Mouse (Mus musculus) megakaryocyte, embryonic 14.5 days (primary cell): ENCODE data around the gene L2hgdh.

Experiments used
- FLI1 ChIP-seq: IDR thresholded peaks from 2 replicates; pipeline ENCODE4 v1.6.1; 2012; ENCODE audit warnings: low read length, inconsistent platforms, mixed read lengths
- GATA1 ChIP-seq: IDR thresholded peaks from 3 replicates; pipeline ENCODE4 v1.6.1; 2012; ENCODE audit warnings: mixed read lengths, low read length, inconsistent platforms, borderline replicate concordance

DNA sequence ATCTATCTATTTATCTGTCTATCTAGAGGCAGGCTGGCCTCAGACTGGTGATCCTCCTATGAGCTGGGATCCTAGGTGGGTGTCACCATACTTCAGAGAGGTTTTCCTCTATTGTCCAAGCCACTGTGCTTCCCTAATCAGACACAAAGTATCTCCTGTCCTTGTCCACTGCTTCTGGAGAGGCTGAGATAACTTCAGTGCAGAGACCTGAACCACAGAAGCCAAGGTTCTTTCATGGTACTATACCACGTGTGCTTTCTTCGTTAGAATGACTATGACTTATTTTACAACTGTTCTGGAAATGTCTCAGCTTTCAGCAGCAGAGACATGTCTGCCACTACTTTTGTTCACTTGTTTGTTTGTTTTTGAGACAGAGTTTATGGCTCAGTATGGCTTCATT is 44.2 kb upstream of the L2hgdh start:
- no peak for TF ChIP-seq GATA1
- no peak for TF ChIP-seq FLI1
